Comparison of ENCODE assay signal across 16 mouse cellular contexts in genomic region chr13:35345507-35346129, GRCm38 (mm10).
A peak's percentile ranks its signal among the peaks of the same experiment; 100 is the strongest.
DNase-seq lines count a peak whose midpoint lies in the region; ATAC-seq lines count a peak whose summit lies in the region.
"Had no signal": no experiment of that assay in that cellular context is flagged by ENCODE, and none has a peak within 500 bp of the region (broad histone marks: within the 10 kb centered on the region; RNA-seq: fewer than 3 reads in every experiment).

No protein-coding gene starts in this region.

- H3K27me3 ChIP-seq in forebrain, embryonic 14.5 days (replicated peaks; ENCODE audit: control insufficient read depth, insufficient read depth, low read length), result no peaks in the 10 kb centered on the region
- no peaks in the 10 kb centered on the region for H3K27me3 ChIP-seq in hindbrain, embryonic 16.5 days (replicated peaks; ENCODE audit: control insufficient read depth, insufficient read depth, low read length)
- no peaks in the 10 kb centered on the region for H3K27me3 ChIP-seq in midbrain, embryonic 14.5 days (ENCODE audit: control insufficient read depth, insufficient read depth, low read length)
- H3K27me3 ChIP-seq in kidney, embryonic 16.5 days (ENCODE audit: insufficient read depth, low read length), result no peaks in the 10 kb centered on the region

- H3K4me2 ChIP-seq in forebrain, embryonic 14.5 days (ENCODE audit: low read length), result no peak overlapping the region
- H3K4me2 ChIP-seq in hindbrain, embryonic 16.5 days (ENCODE audit: low read length), result no peak overlapping the region
- H3K4me2 ChIP-seq in midbrain, embryonic 14.5 days (ENCODE audit: low read length), result no peak overlapping the region
- no peak overlapping the region for H3K4me2 ChIP-seq in kidney, embryonic 16.5 days (replicated peaks; ENCODE audit: low read depth, low read length)

- no peaks in the 10 kb centered on the region for H3K36me3 ChIP-seq in forebrain, embryonic 14.5 days (ENCODE audit: control insufficient read depth, insufficient read depth, low read length)
- no peaks in the 10 kb centered on the region for H3K36me3 ChIP-seq in hindbrain, embryonic 16.5 days (ENCODE audit: control insufficient read depth, insufficient read depth, low read length)
- no peaks in the 10 kb centered on the region for H3K36me3 ChIP-seq in midbrain, embryonic 14.5 days (ENCODE audit: control insufficient read depth, insufficient read depth, low read length)
- no peaks in the 10 kb centered on the region for H3K36me3 ChIP-seq in kidney, embryonic 16.5 days (ENCODE audit: insufficient read depth, low read length)
- H3K36me3 ChIP-seq: heart, embryonic 10.5 days had no signal

- H3K9me3 ChIP-seq in forebrain, embryonic 14.5 days (replicated peaks; ENCODE audit: control insufficient read depth, low read length), result no peaks in the 10 kb centered on the region
- H3K9me3 ChIP-seq in hindbrain, embryonic 16.5 days (ENCODE audit: control insufficient read depth, low read length), result no peaks in the 10 kb centered on the region
- H3K9me3 ChIP-seq in midbrain, embryonic 14.5 days (ENCODE audit: control insufficient read depth, low read length), result no peaks in the 10 kb centered on the region
- H3K9me3 ChIP-seq in kidney, embryonic 16.5 days (ENCODE audit: low read length), result no peaks in the 10 kb centered on the region
- H3K9me3 ChIP-seq: heart, embryonic 10.5 days had no signal

- H3K4me3 ChIP-seq in forebrain, embryonic 14.5 days (ENCODE audit: low read depth, low read length), result no peak overlapping the region
- no peak overlapping the region for H3K4me3 ChIP-seq in hindbrain, embryonic 16.5 days (ENCODE audit: low read length)
- H3K4me3 ChIP-seq in midbrain, embryonic 14.5 days (replicated peaks; ENCODE audit: low read depth, low read length), result no peak overlapping the region
- H3K4me3 ChIP-seq in kidney, embryonic 16.5 days (ENCODE audit: low read length), result no peak overlapping the region
- H3K4me3 ChIP-seq: heart, embryonic 10.5 days; myocyte had no signal

- 16% methylated on average over 2 of the region's 2 CpGs for WGBS in forebrain, embryonic 14.5 days
- WGBS in hindbrain, embryonic 16.5 days, result 34% methylated on average over 2 of the region's 2 CpGs
- WGBS in midbrain, embryonic 14.5 days, result 38% methylated on average over 2 of the region's 2 CpGs
- 73% methylated on average over 2 of the region's 2 CpGs for WGBS in kidney, embryonic 16.5 days

- 0 out of 2 replicates have a peak, but pooled peaks cover 2% of the 10 kb centered on the region for H3K4me1 ChIP-seq in forebrain, embryonic 14.5 days (ENCODE audit: control insufficient read depth, insufficient read depth, low read length)
- H3K4me1 ChIP-seq in hindbrain, embryonic 16.5 days (ENCODE audit: control insufficient read depth, insufficient read depth, low read depth, low read length), result no peaks in the 10 kb centered on the region
- no peaks in the 10 kb centered on the region for H3K4me1 ChIP-seq in midbrain, embryonic 14.5 days (ENCODE audit: control insufficient read depth, insufficient read depth, low read length)
- no peaks in the 10 kb centered on the region for H3K4me1 ChIP-seq in kidney, embryonic 16.5 days (ENCODE audit: insufficient read depth, low read length)
- H3K4me1 ChIP-seq: heart, embryonic 10.5 days had no signal

- peak; percentile 5 to 11 for DNase-seq in left cerebral cortex, adult 9 months (ENCODE audit: low spot score in 2 of 2)
- no peak for DNase-seq in left cerebral cortex, adult 11 months (ENCODE audit: low spot score)
- peak; percentile 68 for DNase-seq in forebrain, embryonic 14.5 days (ENCODE audit: low spot score)
- peak; percentile 37 for DNase-seq in midbrain, embryonic 14.5 days
- no peak for DNase-seq in urinary bladder, postnatal 4 days (ENCODE audit: low spot score in 2 of 2)
- DNase-seq in kidney, adult 8-10 months, result no peak
- DNase-seq: gastrocnemius, postnatal 14 days; heart, postnatal 36 days; kidney, adult 9 months; lung, adult 18-20 months; thymus, adult 2 months had no signal

- no peak overlapping the region for H3K9ac ChIP-seq in forebrain, embryonic 14.5 days (ENCODE audit: low read length)
- no peak overlapping the region for H3K9ac ChIP-seq in hindbrain, embryonic 16.5 days (ENCODE audit: low read depth, low read length)
- no peak overlapping the region for H3K9ac ChIP-seq in midbrain, embryonic 14.5 days (replicated peaks; ENCODE audit: low read length)
- H3K9ac ChIP-seq in kidney, embryonic 16.5 days (replicated peaks; ENCODE audit: low read length), result no peak overlapping the region

- no peak overlapping the region for H3K27ac ChIP-seq in forebrain, embryonic 14.5 days (ENCODE audit: low read depth, low read length)
- no peak overlapping the region for H3K27ac ChIP-seq in hindbrain, embryonic 16.5 days (ENCODE audit: low read depth, low read length)
- no peak overlapping the region for H3K27ac ChIP-seq in midbrain, embryonic 14.5 days (replicated peaks; ENCODE audit: low read depth, low read length)
- H3K27ac ChIP-seq in kidney, embryonic 16.5 days (ENCODE audit: low read length), result no peak overlapping the region
- H3K27ac ChIP-seq: heart, embryonic 10.5 days; macrophage had no signal

- ATAC-seq in forebrain, embryonic 14.5 days, result peak; percentile 61; the same call in 1 of the 2 replicates
- peak; percentile 68; the same call in 1 of the 2 replicates for ATAC-seq in hindbrain, embryonic 16.5 days
- ATAC-seq in midbrain, embryonic 14.5 days (ENCODE audit: low FRiP score, low TSS enrichment), result no peak
- no peak for ATAC-seq in kidney, embryonic 16.5 days (ENCODE audit: low FRiP score, low TSS enrichment)

Comparison
In these comparisons a context has a peak if more than half of its experiments do, and no peak if none do; other contexts are left out.
1. DNase-seq: peak in left cerebral cortex, adult 9 months (2 of 2), forebrain, embryonic 14.5 days (single experiment) and midbrain, embryonic 14.5 days (single experiment); none in left cerebral cortex, adult 11 months (single experiment), urinary bladder, postnatal 4 days (0 of 2) and kidney, adult 8-10 months (0 of 2).
2. ATAC-seq: peak in forebrain, embryonic 14.5 days (single experiment) and hindbrain, embryonic 16.5 days (single experiment); none in midbrain, embryonic 14.5 days (single experiment) and kidney, embryonic 16.5 days (single experiment).